Mouse (Mus musculus) CH12.LX (cell line): Measurements from ENCODE around the gene Fam168b. TPM values are rescaled to one million over a fixed set of nuclear protein-coding genes. Genes with fewer than 3 reads are reported as not detected.

Experiments used
- DNase-seq: peaks from one replicate; pipeline ENCODE4 v3.0.0-alpha.2; 2013; ENCODE audit errors: extremely low read depth
- H3K27ac ChIP-seq: 2 replicates; pipeline ENCODE4 v1.5.1; 2012; ENCODE audit warnings: low read depth, mild to moderate bottlenecking, control low read depth, moderate library complexity; ENCODE audit not compliant: insufficient read depth
- H3K27me3 ChIP-seq: replicated peaks from 2 replicates; pipeline ENCODE3; 2012; ENCODE audit warnings: inconsistent platforms
- H3K36me3 ChIP-seq, 2 experiments: replicated peaks in 1 of 2; 2 replicates each; pipeline versions ENCODE3 to v1.6.1; 2012; ENCODE audit warnings: inconsistent platforms in 1 of 2, low read length in 1 of 2, mild to moderate bottlenecking in 1 of 2, mixed read lengths in 1 of 2, moderate library complexity in 1 of 2; ENCODE audit not compliant: control insufficient read depth in 1 of 2, insufficient read depth in 1 of 2
- H3K4me1 ChIP-seq, 2 experiments: 2 replicates each; pipeline ENCODE4 v1.6.1; 2012; ENCODE audit warnings: inconsistent platforms in 1 of 2, moderate library complexity in 1 of 2; ENCODE audit not compliant: insufficient read depth in 2 of 2, control insufficient read depth in 1 of 2
- H3K4me2 ChIP-seq: 2 replicates; pipeline ENCODE4 v1.6.1; 2012; ENCODE audit warnings: low read depth, mild to moderate bottlenecking, control low read depth; ENCODE audit not compliant: poor library complexity, insufficient read depth, severe bottlenecking
- H3K4me3 ChIP-seq, 3 experiments: fragments of 150-350 bp in 1 of 3; sonication (generic) in 1 of 3; replicated peaks in 1 of 3; 2 replicates each; pipeline versions ENCODE3 to v1.5.1; 2011 to 2012; ENCODE audit warnings: low read depth in 2 of 3, low read length in 2 of 3, mild to moderate bottlenecking in 2 of 3, moderate library complexity in 2 of 3, control low read depth in 1 of 3, improper control_type of control experiment in 1 of 3, inconsistent platforms in 1 of 3, mixed read lengths in 1 of 3; ENCODE audit not compliant: poor library complexity in 1 of 3
- H3K79me2 ChIP-seq: replicated peaks from 2 replicates; pipeline ENCODE4 v1.6.1; 2012; ENCODE audit warnings: mild to moderate bottlenecking, moderate library complexity; ENCODE audit not compliant: control insufficient read depth, poor library complexity, insufficient read depth, severe bottlenecking; ENCODE audit errors: extremely low read depth
- H3K9ac ChIP-seq: 2 replicates; pipeline ENCODE4 v1.6.1; 2012; ENCODE audit warnings: low read depth, mild to moderate bottlenecking, control low read depth, moderate library complexity; ENCODE audit not compliant: insufficient read depth
- H3K9me3 ChIP-seq: replicated peaks from 2 replicates; pipeline ENCODE3; 2012; ENCODE audit warnings: low read length, inconsistent platforms, mixed read lengths
- BHLHE40 ChIP-seq: IDR thresholded peaks from 2 replicates; pipeline ENCODE4 v1.6.1; 2011; ENCODE audit warnings: mild to moderate bottlenecking, low read depth, low read length, improper control_type of control experiment
- CHD2 ChIP-seq: IDR thresholded peaks from 2 replicates; pipeline ENCODE4 v1.6.1; 2011; ENCODE audit warnings: low read length, improper control_type of control experiment
- ELF1 ChIP-seq: IDR thresholded peaks from 2 replicates; pipeline ENCODE4 v1.6.1; 2014; ENCODE audit warnings: low read depth, mild to moderate bottlenecking, inconsistent platforms, low read length, improper control_type of control experiment
- HCFC1 ChIP-seq: IDR thresholded peaks from 2 replicates; pipeline ENCODE4 v1.6.1; 2012; ENCODE audit warnings: low read depth, mild to moderate bottlenecking, inconsistent platforms, low read length, improper control_type of control experiment
- IRF4 ChIP-seq: IDR thresholded peaks from 2 replicates; pipeline ENCODE4 v1.6.1; 2014; ENCODE audit warnings: low read depth, mild to moderate bottlenecking, inconsistent platforms, low read length, improper control_type of control experiment
- JUND ChIP-seq: conservative IDR thresholded peaks from 2 replicates; pipeline ENCODE4 v1.6.1; 2011; ENCODE audit warnings: low read depth, low read length, improper control_type of control experiment
- MAX ChIP-seq: IDR thresholded peaks from 2 replicates; pipeline ENCODE4 v1.6.1; 2011; ENCODE audit warnings: low read length, improper control_type of control experiment
- NELFE ChIP-seq: IDR thresholded peaks from 2 replicates; pipeline ENCODE4 v1.6.1; 2011; ENCODE audit warnings: low read depth, low read length, improper control_type of control experiment
- POLR2A ChIP-seq: IDR thresholded peaks from 2 replicates; pipeline ENCODE4 v1.6.1; 2011; ENCODE audit warnings: low read depth, mild to moderate bottlenecking, improper control_type of control experiment, low read length
- POLR2AphosphoS2 ChIP-seq: IDR thresholded peaks from 2 replicates; pipeline ENCODE4 v1.6.1; 2011; ENCODE audit warnings: low read depth, low read length, improper control_type of control experiment
- SIN3A ChIP-seq: IDR thresholded peaks from 2 replicates; pipeline ENCODE4 v1.6.1; 2012; ENCODE audit warnings: low read length, improper control_type of control experiment, inconsistent platforms
- TCF12 ChIP-seq: IDR thresholded peaks from 2 replicates; pipeline ENCODE4 v1.6.1; 2014; ENCODE audit warnings: low read depth, mild to moderate bottlenecking, inconsistent platforms, low read length, improper control_type of control experiment
- UBTF ChIP-seq: IDR thresholded peaks from 2 replicates; pipeline ENCODE4 v1.6.1; 2012; ENCODE audit warnings: low read depth, mild to moderate bottlenecking, inconsistent platforms, low read length, improper control_type of control experiment, moderate library complexity
- ZNF384 ChIP-seq: IDR thresholded peaks from 2 replicates; pipeline ENCODE4 v1.6.1; 2012; ENCODE audit warnings: low read depth, low read length, improper control_type of control experiment, inconsistent platforms
- dilution Hi-C: fragments of 300-500 bp; cut with MboI; formaldehyde crosslinking; loops from 2 replicates; pipeline ENCODE4 v1.14.3; 2020; ENCODE audit warnings: low sequenced_read_pairs; ENCODE audit not compliant: extremely low pct_unique_long_range_greater_than_20kb, extremely low pct_ligation_motif_present
- in situ Hi-C: fragments of 300-500 bp; cut with MboI; formaldehyde crosslinking; loops from 3 replicates; pipeline ENCODE4 v1.14.3; 2019; ENCODE audit warnings: low sequenced_read_pairs, low pct_ligation_motif_present, low pct_unique_long_range_greater_than_20kb, mixed read lengths
- polyA plus RNA-seq: library from polyadenylated mRNA; unstranded; fragments of >175 nt; gene quantifications from 2 replicates; pipeline ENCODE4 v1.2.1, GENCODE M21; 2012; ENCODE audit warnings: low read depth; ENCODE audit not compliant: insufficient read length
- total RNA-seq, 2 experiments: library from RNA; depleted of rRNA; stranded (reverse); fragments of 300-350 nt in 1 of 2; fragments of >200 nt in 1 of 2; gene quantifications; 2 replicates each; pipeline ENCODE4 v1.2.3; 2012 to 2014

Fam168b gene
- total and polyA plus RNA-seq, 3 experiments, result 50.5 to 67.5 (median 60.9) TPM

- Histone ChIP-seq H3K79me2 (peaks cover 3% of the 10 kb centered on the region; the same call in 1 of the 2 replicates), H3K27me3 (no peaks in the 10 kb centered on the region), H3K9ac (peak overlapping the region; percentile 59), H3K9me3 (no peaks in the 10 kb centered on the region), H3K4me2 (peak overlapping the region; percentile 53), H3K4me1 (peaks cover 9 to 48% of the 10 kb centered on the region in 2 experiments), H3K4me3 (peak overlapping the region; percentile 56 to 79 (median 60)), H3K27ac (peak overlapping the region; percentile 24; the same call in 1 of the 2 replicates), H3K36me3 (peaks cover 0 to 16% of the 10 kb centered on the region in 2 experiments)
- dilution Hi-C loops, result no loop called here
- TF ChIP-seq HCFC1, result peak; percentile 51
- TF ChIP-seq ELF1, result peak; percentile 83
- no peak for TF ChIP-seq POLR2AphosphoS2
- no peak for TF ChIP-seq JUND
- TF ChIP-seq IRF4, result peak; percentile 33; the same call in 1 of the 2 replicates
- TF ChIP-seq CHD2, result no peak
- peak; percentile 40; the same call in 1 of the 2 replicates for TF ChIP-seq SIN3A
- 0 out of 2 replicates have a peak, but pooled peaks have one; percentile 49 for TF ChIP-seq UBTF
- peak; percentile 59 for TF ChIP-seq BHLHE40
- TF ChIP-seq POLR2A, result peak; percentile 54
- TF ChIP-seq NELFE, result peak; percentile 45; the same call in 1 of the 2 replicates
- TF ChIP-seq MAX, result peak; percentile 46; the same call in 1 of the 2 replicates
- DNase-seq, result peak; percentile 75
- in situ Hi-C loops, result no loop called here
Observed at GRCm38 (mm10) chr1:34851562-34851961, 8.7 kb upstream of the Fam168b start.

GRCm38 (mm10) chr1:34850343-34851136 is 7.7 kb upstream of the Fam168b start:
- in situ Hi-C loops (no loop called here), dilution Hi-C loops (no loop called here)
- peaks cover 9 to 37% of the 10 kb centered on the region in 2 experiments for H3K4me1 ChIP-seq
- no peak for DNase-seq
- H3K9me3 ChIP-seq, result no peaks in the 10 kb centered on the region
- H3K4me2 ChIP-seq, result peak overlapping the region; percentile 53
- peak overlapping the region; percentile 64 for H3K9ac ChIP-seq
- no peaks in the 10 kb centered on the region for H3K27me3 ChIP-seq
- H3K27ac ChIP-seq, result peak overlapping the region; percentile 8; the same call in 1 of the 2 replicates
- H3K36me3 ChIP-seq, result peaks cover 0 to 12% of the 10 kb centered on the region in 2 experiments
- TF ChIP-seq TCF12 (no peak), ZNF384 (peak; percentile 77), SIN3A (peak; percentile 4; the same call in 1 of the 2 replicates)
- peak overlapping the region; percentile 56 to 80 (median 79) for H3K4me3 ChIP-seq
- H3K79me2 ChIP-seq, result peaks cover 3% of the 10 kb centered on the region; the same call in 1 of the 2 replicates
